Mouse (Mus musculus) embryonic facial prominence, embryonic 15.5 days (tissue): ENCODE measurements at regions not wholly inside any gene's neighbourhood (a gene's known extent, or its start where the extent isn't known, plus 50 kb on each side); places are given as distances from the start of the nearest gene placed in this dataset.

Experiments
- ATAC-seq: fragments of 200-750 bp; cut with Nextera tagmentation; 2 replicates; pipeline ENCODE4 v1.8.0; 2017; ENCODE audit warnings: low read depth, moderate TSS enrichment; ENCODE audit not compliant: insufficient number of reproducible peaks, low FRiP score, low TSS enrichment
- H3K27ac ChIP-seq: fragments of 300-500 bp; sonication (generic); replicated peaks from 2 replicates; pipeline ENCODE4 v1.5.1; 2015; ENCODE audit warnings: mild to moderate bottlenecking, inconsistent platforms
- H3K27me3 ChIP-seq: fragments of 300-500 bp; sonication (generic); 2 replicates; pipeline ENCODE4 v1.6.1; 2015; ENCODE audit warnings: inconsistent platforms
- H3K36me3 ChIP-seq: fragments of 300-500 bp; sonication (generic); 2 replicates; pipeline ENCODE4 v1.6.1; 2015; ENCODE audit warnings: mild to moderate bottlenecking, inconsistent platforms
- H3K4me1 ChIP-seq: fragments of 300-500 bp; sonication (generic); 2 replicates; pipeline ENCODE4 v1.6.1; 2015; ENCODE audit warnings: inconsistent platforms
- H3K4me2 ChIP-seq: fragments of 300-500 bp; sonication (generic); replicated peaks from 2 replicates; pipeline ENCODE4 v1.6.1; 2015; ENCODE audit warnings: mild to moderate bottlenecking, inconsistent platforms
- H3K4me3 ChIP-seq: fragments of 300-500 bp; sonication (generic); replicated peaks from 2 replicates; pipeline ENCODE4 v1.5.1; 2015; ENCODE audit warnings: mild to moderate bottlenecking, inconsistent platforms
- H3K9ac ChIP-seq: fragments of 300-500 bp; sonication (generic); 2 replicates; pipeline ENCODE4 v1.6.1; 2015; ENCODE audit warnings: inconsistent platforms
- H3K9me3 ChIP-seq: fragments of 300-500 bp; sonication (generic); replicated peaks from 2 replicates; pipeline ENCODE4 v1.6.1; 2016; ENCODE audit warnings: inconsistent platforms
- WGBS: fragments of 180-500 bp; shearing (Covaris S2); methylation state at CpG from one replicate; pipeline ENCODE4 v1.1.7; 2015; 5-methylcytosine and 5-hydroxymethylcytosine counted together

DNA sequence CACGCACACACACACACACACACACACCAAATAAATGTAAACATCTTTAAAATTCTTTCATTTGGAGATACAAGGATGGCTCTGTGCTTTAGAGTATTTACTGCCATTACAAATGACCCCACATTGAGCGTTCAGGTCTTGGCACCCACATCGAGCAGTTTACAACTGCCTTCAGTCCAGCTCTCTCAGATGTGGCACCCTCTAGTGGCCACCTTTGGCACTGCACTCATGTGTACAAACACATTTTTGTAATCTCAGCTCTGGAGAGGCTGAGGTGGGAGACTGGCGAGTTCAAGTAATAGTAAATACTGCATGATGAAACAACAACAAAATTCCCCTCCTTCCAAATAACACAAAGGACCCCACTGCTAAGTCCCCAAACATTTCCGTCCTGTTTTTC is 198.6 kb upstream of the Dkk2 start:
- no peaks in the 10 kb centered on the region for H3K36me3 ChIP-seq
- no peak overlapping the region for H3K4me2 ChIP-seq
- no peaks in the 10 kb centered on the region for H3K9me3 ChIP-seq
- WGBS = 87% methylated on average over 5 of the region's 5 CpGs
- H3K27me3 ChIP-seq = no peaks in the 10 kb centered on the region
- no peak overlapping the region for H3K9ac ChIP-seq
- H3K4me1 ChIP-seq = no peaks in the 10 kb centered on the region
- H3K4me3 ChIP-seq = no peak overlapping the region
- no peak overlapping the region for H3K27ac ChIP-seq
- ATAC-seq = no peak

- Histone ChIP-seq H3K36me3 (no peaks in the 10 kb centered on the region), H3K27ac (no peak overlapping the region), H3K27me3 (no peaks in the 10 kb centered on the region), H3K9me3 (no peaks in the 10 kb centered on the region), H3K4me3 (no peak overlapping the region), H3K4me1 (no peaks in the 10 kb centered on the region), H3K4me2 (no peak overlapping the region), H3K9ac (no peak overlapping the region)
- no peak for ATAC-seq
- WGBS = 79% methylated on average over 8 of the region's 8 CpGs
These were observed 198.1 kb upstream of the Dkk2 start for GRCm38 (mm10) chr3:131886984-131887383.

DNA sequence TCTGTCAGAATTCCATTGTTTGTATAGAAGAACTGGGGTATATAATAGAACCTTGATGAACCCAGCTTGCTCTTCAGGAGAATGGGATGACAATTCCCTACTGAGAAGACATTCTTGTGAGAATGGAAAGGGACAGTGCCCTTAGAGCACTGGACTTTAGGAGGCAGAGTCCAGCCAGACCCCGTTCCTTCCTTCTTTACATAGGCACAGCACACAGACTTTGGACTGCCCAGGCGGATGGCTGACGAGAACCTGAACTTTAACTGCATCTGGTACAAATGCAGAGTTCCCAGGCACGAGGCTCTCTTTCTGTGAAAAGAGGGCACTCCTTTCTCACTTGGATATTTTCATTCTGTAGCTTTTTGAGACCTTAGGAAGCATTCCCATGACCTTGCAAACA is 197.4 kb upstream of the Dkk2 start:
- H3K9me3 ChIP-seq = no peaks in the 10 kb centered on the region
- no peak overlapping the region for H3K27ac ChIP-seq
- 79% methylated on average over 4 of the region's 4 CpGs for WGBS
- no peak overlapping the region for H3K4me2 ChIP-seq
- H3K27me3 ChIP-seq = no peaks in the 10 kb centered on the region
- H3K4me3 ChIP-seq = no peak overlapping the region
- no peaks in the 10 kb centered on the region for H3K36me3 ChIP-seq
- H3K9ac ChIP-seq = no peak overlapping the region
- H3K4me1 ChIP-seq = no peaks in the 10 kb centered on the region
- no peak for ATAC-seq

DNA sequence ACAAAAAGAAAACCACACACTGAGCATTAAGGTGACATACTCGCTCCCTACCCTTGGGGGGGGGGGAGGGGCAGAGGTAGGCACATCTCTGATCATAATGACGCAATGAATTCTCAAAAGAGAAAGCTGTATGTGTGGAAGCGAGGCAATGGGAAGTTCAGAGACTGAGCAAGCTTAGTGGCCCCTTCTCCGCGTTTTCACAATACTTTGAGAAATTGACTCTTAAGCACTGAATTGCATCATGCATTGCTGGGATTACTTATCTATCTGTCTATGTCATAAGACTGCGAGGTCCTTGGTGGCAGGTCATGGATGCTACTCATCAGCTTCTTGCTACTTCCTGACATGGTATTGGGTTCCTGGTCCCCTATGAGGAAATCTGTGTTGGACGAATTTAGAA is 193.2 kb upstream of the Dkk2 start:
- H3K9me3 ChIP-seq = no peaks in the 10 kb centered on the region
- no peaks in the 10 kb centered on the region for H3K27me3 ChIP-seq
- no peak overlapping the region for H3K9ac ChIP-seq
- H3K4me2 ChIP-seq = no peak overlapping the region
- no peaks in the 10 kb centered on the region for H3K36me3 ChIP-seq
- 89% methylated on average over 7 of the region's 7 CpGs for WGBS
- no peak overlapping the region for H3K4me3 ChIP-seq
- H3K27ac ChIP-seq = no peak overlapping the region
- no peak for ATAC-seq
- H3K4me1 ChIP-seq = no peaks in the 10 kb centered on the region

DNA sequence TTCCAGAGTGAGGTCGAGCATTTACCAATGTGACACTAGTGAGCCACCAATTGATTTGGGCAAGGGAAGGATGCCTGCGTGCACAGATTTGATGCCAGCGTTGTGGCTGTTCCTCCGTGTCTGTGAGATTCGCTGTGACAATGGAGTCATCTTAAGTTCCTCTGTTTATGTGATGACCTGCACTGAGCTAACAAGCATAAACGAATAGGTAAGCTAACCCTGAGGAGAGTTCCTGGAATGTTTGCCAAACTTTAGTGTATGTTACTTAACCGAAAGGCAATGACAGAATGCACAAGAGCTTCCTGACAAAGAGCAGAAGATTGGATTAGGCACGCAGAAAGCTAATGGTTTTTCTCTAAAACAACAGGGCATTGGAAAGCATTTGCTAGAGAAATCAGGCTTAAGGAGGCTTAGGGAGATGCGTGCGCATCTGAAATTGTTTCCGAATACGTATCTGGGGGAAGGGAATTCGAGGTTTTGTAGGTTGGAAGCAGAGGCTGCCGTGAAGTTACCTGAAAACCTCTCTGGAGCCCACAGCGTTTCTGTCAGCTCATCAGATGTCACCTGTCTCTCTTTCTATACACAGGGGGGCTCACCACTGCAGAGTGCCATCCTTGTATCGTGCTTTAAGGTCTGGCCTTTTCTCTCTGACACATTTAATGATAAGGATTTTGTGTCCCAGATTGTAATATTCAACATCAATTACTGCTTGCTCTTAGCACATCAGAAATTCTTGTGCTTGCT is 191.9 kb upstream of the Dkk2 start:
- Histone ChIP-seq H3K9me3 (no peaks in the 10 kb centered on the region), H3K4me2 (no peak overlapping the region), H3K4me3 (no peak overlapping the region), H3K27me3 (no peaks in the 10 kb centered on the region), H3K9ac (no peak overlapping the region), H3K27ac (no peak overlapping the region), H3K4me1 (no peaks in the 10 kb centered on the region), H3K36me3 (no peaks in the 10 kb centered on the region)
- no peak for ATAC-seq
- WGBS = 51% methylated on average over 16 of the region's 16 CpGs

GRCm38 (mm10) chr3:131895057-131895456 is 190.0 kb upstream of the Dkk2 start:
- no peaks in the 10 kb centered on the region for H3K36me3 ChIP-seq
- H3K9me3 ChIP-seq = no peaks in the 10 kb centered on the region
- H3K4me2 ChIP-seq = no peak overlapping the region
- H3K4me1 ChIP-seq = no peaks in the 10 kb centered on the region
- ATAC-seq = no peak
- no peaks in the 10 kb centered on the region for H3K27me3 ChIP-seq
- 50% methylated on average over 1 of the region's 1 CpGs for WGBS
- no peak overlapping the region for H3K9ac ChIP-seq
- H3K4me3 ChIP-seq = no peak overlapping the region
- H3K27ac ChIP-seq = no peak overlapping the region

GRCm38 (mm10) chr3:131913534-131913933 is 171.6 kb upstream of the Dkk2 start:
- Histone ChIP-seq H3K27me3 (no peaks in the 10 kb centered on the region), H3K27ac (no peak overlapping the region), H3K4me3 (no peak overlapping the region), H3K9me3 (no peaks in the 10 kb centered on the region), H3K4me1 (no peaks in the 10 kb centered on the region), H3K4me2 (no peak overlapping the region), H3K9ac (no peak overlapping the region), H3K36me3 (no peaks in the 10 kb centered on the region)
- WGBS = 84% methylated on average over 6 of the region's 6 CpGs
- ATAC-seq = no peak

DNA sequence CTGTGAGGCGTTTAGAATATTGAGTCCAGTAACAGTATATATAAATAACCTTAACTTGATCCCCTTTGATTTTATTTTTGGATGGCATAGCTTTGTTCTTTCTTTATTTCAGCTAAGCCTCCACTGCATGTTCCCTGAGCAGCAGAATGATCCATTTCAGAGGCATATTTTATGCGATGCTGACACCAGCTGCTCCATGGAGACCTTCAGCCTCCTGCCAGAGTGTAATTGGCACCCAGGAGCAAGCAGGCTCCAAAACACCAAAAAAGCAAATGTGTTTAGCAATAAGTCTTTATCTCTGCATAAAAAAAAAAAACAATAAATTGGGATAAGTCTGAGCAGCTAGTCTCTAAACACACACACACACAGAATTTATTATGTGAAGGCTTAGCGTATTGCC is 170.7 kb upstream of the Dkk2 start:
- H3K36me3 ChIP-seq = no peaks in the 10 kb centered on the region
- H3K4me3 ChIP-seq = no peak overlapping the region
- 69% methylated on average over 3 of the region's 3 CpGs for WGBS
- H3K4me1 ChIP-seq = no peaks in the 10 kb centered on the region
- no peaks in the 10 kb centered on the region for H3K27me3 ChIP-seq
- ATAC-seq = no peak
- no peak overlapping the region for H3K4me2 ChIP-seq
- H3K9me3 ChIP-seq = no peaks in the 10 kb centered on the region
- H3K9ac ChIP-seq = no peak overlapping the region
- H3K27ac ChIP-seq = no peak overlapping the region

GRCm38 (mm10) chr3:131914997-131915396 is 170.1 kb upstream of the Dkk2 start:
- no peaks in the 10 kb centered on the region for H3K36me3 ChIP-seq
- H3K27ac ChIP-seq = no peak overlapping the region
- WGBS = 79% methylated on average over 7 of the region's 7 CpGs
- H3K4me1 ChIP-seq = no peaks in the 10 kb centered on the region
- no peak overlapping the region for H3K4me2 ChIP-seq
- H3K9ac ChIP-seq = no peak overlapping the region
- no peaks in the 10 kb centered on the region for H3K27me3 ChIP-seq
- ATAC-seq = no peak
- no peaks in the 10 kb centered on the region for H3K9me3 ChIP-seq
- no peak overlapping the region for H3K4me3 ChIP-seq

DNA sequence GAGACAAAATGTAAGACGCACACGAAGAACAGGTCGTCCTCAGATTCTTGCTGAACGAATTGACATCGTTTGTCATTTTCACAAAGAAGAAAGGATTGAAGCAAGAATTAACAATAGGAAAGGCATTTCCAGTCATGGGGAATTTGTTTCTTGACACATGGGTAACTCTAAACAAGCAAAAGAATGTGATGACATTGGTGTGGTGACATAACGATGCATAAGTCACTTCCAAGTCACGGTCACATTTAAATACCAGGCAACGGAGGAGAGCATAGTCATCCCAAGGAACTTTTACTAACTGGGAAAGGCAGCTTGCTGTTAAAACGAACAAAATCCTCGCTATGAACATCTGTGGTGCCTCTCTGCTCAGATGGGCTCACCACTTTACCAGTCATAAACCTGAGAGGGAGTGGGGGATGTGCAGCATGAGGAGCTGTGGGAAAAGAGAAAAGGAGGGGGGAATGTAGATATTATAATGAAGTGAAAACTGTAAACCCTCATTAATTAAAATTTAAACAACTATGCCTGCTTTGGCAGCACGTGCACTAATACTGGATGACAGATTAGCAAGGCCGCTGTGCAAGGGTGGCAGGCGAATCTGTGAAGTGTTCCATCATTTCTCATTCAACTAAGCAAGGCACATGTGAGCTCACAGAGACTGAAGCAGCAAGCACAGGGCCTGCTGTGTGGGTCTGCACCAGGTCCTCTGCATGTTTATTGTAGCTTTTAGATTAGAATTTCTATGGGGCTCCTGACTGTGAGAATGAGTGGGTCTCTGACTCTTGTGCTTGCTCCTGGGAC is 167.2 kb upstream of the Dkk2 start:
- no peaks in the 10 kb centered on the region for H3K4me1 ChIP-seq
- no peak overlapping the region for H3K9ac ChIP-seq
- H3K36me3 ChIP-seq = no peaks in the 10 kb centered on the region
- WGBS = 78% methylated on average over 13 of the region's 13 CpGs
- no peak overlapping the region for H3K4me2 ChIP-seq
- no peaks in the 10 kb centered on the region for H3K9me3 ChIP-seq
- no peak overlapping the region for H3K4me3 ChIP-seq
- no peak overlapping the region for H3K27ac ChIP-seq
- ATAC-seq = no peak
- H3K27me3 ChIP-seq = no peaks in the 10 kb centered on the region

GRCm38 (mm10) chr3:131919476-131919875 is 165.6 kb upstream of the Dkk2 start:
- H3K27ac ChIP-seq = 0 out of 2 replicates have a peak overlapping the region, but pooled peaks have one; percentile 22
- H3K4me2 ChIP-seq = no peak overlapping the region
- no peak overlapping the region for H3K9ac ChIP-seq
- 46% methylated on average over 12 of the region's 12 CpGs for WGBS
- H3K4me1 ChIP-seq = no peaks in the 10 kb centered on the region
- no peaks in the 10 kb centered on the region for H3K36me3 ChIP-seq
- ATAC-seq = peak; percentile 65; the same call in 1 of the 2 replicates
- no peak overlapping the region for H3K4me3 ChIP-seq
- no peaks in the 10 kb centered on the region for H3K27me3 ChIP-seq
- no peaks in the 10 kb centered on the region for H3K9me3 ChIP-seq

DNA sequence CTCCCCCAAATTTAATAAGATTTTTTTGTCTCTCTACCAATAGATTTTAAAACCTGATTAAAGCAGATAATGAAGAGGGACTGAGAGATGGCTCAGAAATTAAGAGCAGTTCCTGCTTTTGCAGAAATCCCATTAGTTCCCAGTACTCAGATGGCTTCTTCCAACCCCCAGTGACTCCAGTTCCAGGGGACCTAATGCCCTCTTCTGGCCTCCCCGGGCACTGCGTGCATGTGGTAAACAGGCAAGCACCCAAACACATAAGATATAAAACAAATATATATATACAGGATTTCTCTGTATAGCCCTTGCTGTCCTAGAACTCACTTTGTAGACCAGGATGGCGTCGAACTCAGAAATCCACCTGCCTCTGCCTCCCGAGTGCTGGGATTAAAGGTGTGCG is 163.9 kb upstream of the Dkk2 start:
- H3K4me2 ChIP-seq = no peak overlapping the region
- H3K9me3 ChIP-seq = no peaks in the 10 kb centered on the region
- no peak overlapping the region for H3K27ac ChIP-seq
- no peaks in the 10 kb centered on the region for H3K4me1 ChIP-seq
- 81% methylated on average over 6 of the region's 6 CpGs for WGBS
- ATAC-seq = no peak
- no peak overlapping the region for H3K9ac ChIP-seq
- H3K36me3 ChIP-seq = no peaks in the 10 kb centered on the region
- H3K4me3 ChIP-seq = no peak overlapping the region
- no peaks in the 10 kb centered on the region for H3K27me3 ChIP-seq
